ENCODE assay signal across 31 mouse cellular contexts in genomic region chr14:62916488-62917034, GRCm38 (mm10).
DNase-seq lines count a peak whose midpoint lies in the region; ATAC-seq and TF ChIP-seq lines count a peak whose summit lies in the region.
"Had no signal": no experiment of that assay in that cellular context is flagged by ENCODE, and none has a peak within 500 bp of the region (broad histone marks: within the 10 kb centered on the region; RNA-seq: fewer than 3 reads in every experiment).

No protein-coding gene starts in this region.

- H3K27me3 ChIP-seq in megakaryocyte, embryonic 14.5 days (replicated peaks) = peaks cover 6% of the 10 kb centered on the region
- H3K27me3 ChIP-seq in heart, embryonic 16.5 days (ENCODE audit: control insufficient read depth, insufficient read depth, low read length) = no peaks in the 10 kb centered on the region
- H3K27me3 ChIP-seq: embryonic facial prominence, embryonic 15.5 days; forebrain, embryonic 12.5 days; hindbrain, embryonic 13.5 days; stomach, embryonic 15.5 days had no signal

- peaks cover 9% of the 10 kb centered on the region for H3K4me1 ChIP-seq in megakaryocyte, embryonic 14.5 days
- H3K4me1 ChIP-seq in heart, embryonic 16.5 days (ENCODE audit: control insufficient read depth, insufficient read depth, low read length) = peaks cover 2% of the 10 kb centered on the region; the same call in 1 of the 2 replicates
- H3K4me1 ChIP-seq: embryonic facial prominence, embryonic 10.5 days; embryonic facial prominence, embryonic 15.5 days; forebrain, embryonic 12.5 days; stomach, embryonic 15.5 days had no signal

- H3K36me3 ChIP-seq in megakaryocyte, embryonic 14.5 days (replicated peaks; ENCODE audit: low read length) = no peaks in the 10 kb centered on the region
- H3K36me3 ChIP-seq in heart, embryonic 16.5 days (ENCODE audit: control insufficient read depth, insufficient read depth) = no peaks in the 10 kb centered on the region
- H3K36me3 ChIP-seq: embryonic facial prominence, embryonic 10.5 days; forebrain, embryonic 12.5 days; G1E; hindbrain, embryonic 13.5 days; stomach, embryonic 15.5 days had no signal

- TF ChIP-seq CTCF in gastrocnemius, adult 2 months (IDR thresholded peaks at IDR 0.05) = no peak

- intact Hi-C loops in gastrocnemius, adult 2 months (cut with DNase I) = loop anchor here (5.0 kb wide), 1 partner anchor 34 kb away; no protein-coding TSS in a partner anchor

- WGBS in heart, embryonic 16.5 days = 54% methylated on average over 10 of the region's 10 CpGs

- H3K27ac ChIP-seq in gastrocnemius, adult 2 months = no peak overlapping the region
- peak overlapping the region; percentile 23; the same call in 1 of the 2 replicates for H3K27ac ChIP-seq in heart, embryonic 16.5 days (ENCODE audit: low read length)
- H3K27ac ChIP-seq: embryonic facial prominence, embryonic 10.5 days; embryonic facial prominence, embryonic 15.5 days; forebrain, embryonic 12.5 days; hindbrain, embryonic 13.5 days; liver, embryonic 14.5 days; macrophage; stomach, embryonic 15.5 days had no signal

- no peaks in the 10 kb centered on the region for H3K9me3 ChIP-seq in megakaryocyte, embryonic 14.5 days
- H3K9me3 ChIP-seq in heart, embryonic 16.5 days (replicated peaks; ENCODE audit: control insufficient read depth, low read length) = no peaks in the 10 kb centered on the region
- H3K9me3 ChIP-seq: embryonic facial prominence, embryonic 10.5 days; embryonic facial prominence, embryonic 15.5 days; forebrain, embryonic 12.5 days; G1E; hindbrain, embryonic 13.5 days; stomach, embryonic 15.5 days had no signal

- no peak overlapping the region for H3K9ac ChIP-seq in heart, embryonic 16.5 days (ENCODE audit: low read length)
- H3K9ac ChIP-seq: embryonic facial prominence, embryonic 15.5 days; forebrain, embryonic 12.5 days; forebrain, postnatal 0 days; hindbrain, embryonic 13.5 days; liver, embryonic 14.5 days; stomach, embryonic 15.5 days had no signal

- no peak overlapping the region for H3K4me2 ChIP-seq in heart, embryonic 16.5 days (ENCODE audit: low read depth, low read length)
- H3K4me2 ChIP-seq: embryonic facial prominence, embryonic 15.5 days; forebrain, embryonic 12.5 days; hindbrain, embryonic 13.5 days; midbrain, embryonic 11.5 days; stomach, embryonic 15.5 days had no signal

- DNase-seq in gastrocnemius, adult 2 months = peak; percentile 61
- no peak for DNase-seq in gastrocnemius, postnatal 25 days
- no peak for DNase-seq in adrenal gland, adult 18-20 months (ENCODE audit: low spot score in 2 of 2)
- DNase-seq: adrenal gland, postnatal 10 days; cerebellum, adult 8-10 months; cerebellum, postnatal 25 days; forebrain, postnatal 0 days; kidney, adult 11 months; kidney, postnatal 14 days; layer of hippocampus, adult 9-11 months; liver; lung, adult 2 months; lung, postnatal 10 days; right cerebral cortex, postnatal 14 days; thymus, adult 18-20 months; thymus, postnatal 25 days had no signal

- ATAC-seq in megakaryocyte, adult 5-6 weeks (ENCODE audit: poor library complexity, severe bottlenecking) = no peak
- peak; percentile 58 for ATAC-seq in heart, embryonic 16.5 days (replicated peaks; ENCODE audit: extremely low read depth, insufficient read depth, low FRiP score)
- no peak for ATAC-seq in granulocyte monocyte progenitor cell, adult 5-6 weeks (replicated peaks; ENCODE audit: poor library complexity, severe bottlenecking)
- ATAC-seq: forebrain, postnatal 0 days; inflammation-experienced regulatory T-cells, adult 6 months; midbrain, embryonic 16.5 days had no signal

- H3K4me3 ChIP-seq in gastrocnemius, adult 2 months = no peak overlapping the region
- H3K4me3 ChIP-seq in megakaryocyte, embryonic 14.5 days (replicated peaks) = peak overlapping the region; percentile 31
- H3K4me3 ChIP-seq in heart, embryonic 16.5 days (ENCODE audit: low read length) = no peak overlapping the region
- H3K4me3 ChIP-seq: embryonic facial prominence, embryonic 10.5 days; embryonic facial prominence, embryonic 15.5 days; forebrain, embryonic 12.5 days; hindbrain, embryonic 13.5 days; stomach, embryonic 15.5 days had no signal
